Mouse (Mus musculus): ENCODE data around the gene 3110082I17Rik.
"Not testable (repeated sequence)": the region's sequence is repeated elsewhere in the genome, so short reads cannot be mapped to it uniquely, and the experiment has no call there.

Gene 3110082I17Rik

DNA sequence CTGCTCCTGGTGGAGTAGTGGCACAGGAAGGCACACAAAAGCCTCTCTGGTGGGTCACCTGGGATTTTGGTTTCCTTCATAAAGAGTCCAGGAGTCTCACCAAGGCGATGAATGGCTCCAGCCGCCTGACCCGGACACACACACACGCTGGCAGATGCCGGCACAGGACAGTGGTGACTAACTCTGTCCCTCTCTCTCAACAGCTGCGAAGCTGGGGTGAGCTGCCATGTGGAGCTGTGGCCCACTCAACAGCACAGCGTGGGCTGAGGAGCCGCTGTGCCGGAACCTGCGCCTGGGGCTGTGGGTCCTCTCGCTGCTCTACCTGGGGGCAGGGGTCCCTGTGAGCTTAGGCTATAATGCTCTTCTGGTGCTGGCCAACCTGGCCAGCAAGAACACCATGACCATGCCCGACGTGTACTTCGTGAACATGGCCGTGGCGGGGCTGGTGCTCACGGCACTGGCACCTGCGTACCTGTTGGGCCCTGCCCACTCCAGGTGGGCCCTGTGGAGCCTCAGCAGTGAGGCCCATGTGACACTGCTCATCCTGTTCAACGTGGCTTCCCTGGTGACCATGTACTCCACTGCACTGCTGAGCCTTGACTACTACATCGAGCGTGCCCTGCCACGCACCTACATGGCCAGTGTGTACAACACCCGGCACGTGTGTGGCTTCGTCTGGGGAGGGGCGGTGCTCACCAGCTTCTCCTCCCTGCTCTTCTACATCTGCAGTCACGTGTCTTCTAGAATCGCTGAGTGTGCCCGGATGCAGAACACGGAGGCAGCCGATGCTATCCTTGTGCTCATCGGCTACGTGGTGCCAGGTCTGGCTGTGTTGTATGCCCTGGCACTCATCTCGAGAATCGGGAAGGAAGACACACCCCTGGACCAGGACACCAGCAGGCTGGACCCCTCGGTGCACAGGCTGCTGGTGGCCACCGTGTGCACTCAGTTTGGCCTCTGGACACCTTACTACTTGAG is 67.8 kb downstream of the 3110082I17Rik start:
- DNase-seq, result no peak

DNA sequence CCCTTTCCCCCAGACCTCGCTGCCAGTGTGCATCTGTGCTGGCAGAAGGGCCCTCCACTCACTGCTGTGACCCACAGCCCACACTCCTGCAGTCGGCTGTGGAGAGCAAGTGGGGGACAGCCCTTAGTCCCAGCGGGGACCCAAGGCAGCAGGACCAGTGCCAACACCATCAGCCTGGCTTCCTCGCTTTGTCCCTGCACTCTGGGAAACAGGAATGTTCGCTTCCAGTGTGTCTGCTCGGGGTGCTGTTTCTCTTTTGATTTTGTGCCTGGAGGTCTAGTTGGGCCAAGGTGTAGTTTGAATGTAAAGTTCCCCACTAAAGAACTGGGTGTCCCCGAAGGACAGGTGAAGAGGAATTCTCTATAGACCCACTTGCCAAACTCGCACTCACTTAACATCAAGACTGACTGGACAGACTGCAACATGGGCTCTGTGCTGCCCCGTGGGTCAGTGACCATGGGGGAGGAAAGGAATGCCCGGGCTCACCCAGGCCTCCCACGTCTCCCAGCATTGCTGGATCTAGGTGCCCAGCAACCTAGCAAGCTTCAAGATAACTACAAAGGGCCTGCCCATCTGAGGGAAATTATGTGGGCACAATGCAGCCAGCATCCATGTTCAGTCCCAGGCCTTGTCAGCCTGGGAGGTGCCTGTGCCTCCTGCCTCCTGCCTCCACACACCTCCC is 68.9 kb downstream of the 3110082I17Rik start:
- DNase-seq, result no peak

DNA sequence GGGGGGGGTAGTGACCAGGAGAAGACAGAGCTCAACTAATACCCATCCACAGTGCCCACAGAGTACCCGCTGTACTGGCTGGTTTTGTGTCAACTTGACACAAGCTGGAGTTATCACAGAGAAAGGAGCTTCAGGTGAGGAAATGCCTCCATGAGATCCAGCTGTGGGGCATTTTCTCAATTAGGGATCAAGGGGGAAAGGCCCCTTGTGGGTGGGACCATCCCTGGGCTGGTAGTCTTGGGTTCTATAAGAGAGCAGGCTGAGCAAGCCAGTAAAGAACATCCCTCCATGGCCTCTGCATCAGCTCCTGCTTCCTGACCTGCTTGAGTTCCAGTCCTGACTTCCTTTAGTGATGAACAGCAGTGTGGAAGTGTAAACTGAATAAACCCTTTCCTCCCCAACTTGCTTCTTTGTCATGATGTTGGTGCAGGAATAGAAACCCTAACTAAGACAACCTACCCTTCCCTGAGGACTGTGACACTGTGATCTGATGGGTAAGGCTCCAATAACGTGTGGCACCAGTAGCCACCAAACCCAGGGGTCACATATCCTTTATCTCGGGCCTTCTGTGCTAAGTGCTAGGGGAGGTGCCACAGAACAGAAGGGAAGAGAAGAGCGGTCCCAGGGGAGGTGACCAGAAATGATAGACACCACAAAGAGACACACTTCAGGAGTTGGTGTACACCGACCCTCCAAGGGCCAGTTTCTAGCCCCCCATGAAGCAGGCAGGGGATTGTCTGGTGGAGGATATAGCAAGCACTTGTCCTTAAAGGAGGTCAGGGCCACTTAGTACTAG is 69.8 kb downstream of the 3110082I17Rik start:
- not testable (repeated sequence) for DNase-seq

DNA sequence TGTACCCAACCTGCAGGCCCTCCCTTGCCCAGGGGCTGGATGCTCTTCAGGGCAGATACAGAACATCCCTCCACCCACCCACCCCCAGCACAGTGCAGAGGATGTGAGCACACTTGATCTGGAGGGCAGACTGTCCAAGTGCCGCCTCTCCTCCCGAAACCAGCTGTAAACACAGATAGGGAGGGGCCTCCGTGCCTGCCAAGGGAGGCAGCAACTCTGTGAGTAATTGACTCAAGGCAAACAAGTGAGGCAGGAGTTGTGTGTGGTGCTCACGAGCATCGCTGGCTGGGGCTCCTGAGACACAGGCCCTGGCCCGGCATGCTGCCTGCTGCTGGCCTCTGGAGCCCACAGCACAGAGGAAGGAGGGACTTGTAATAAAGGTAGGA is 70.7 kb downstream of the 3110082I17Rik start:
- peak; percentile 66 for DNase-seq

DNA sequence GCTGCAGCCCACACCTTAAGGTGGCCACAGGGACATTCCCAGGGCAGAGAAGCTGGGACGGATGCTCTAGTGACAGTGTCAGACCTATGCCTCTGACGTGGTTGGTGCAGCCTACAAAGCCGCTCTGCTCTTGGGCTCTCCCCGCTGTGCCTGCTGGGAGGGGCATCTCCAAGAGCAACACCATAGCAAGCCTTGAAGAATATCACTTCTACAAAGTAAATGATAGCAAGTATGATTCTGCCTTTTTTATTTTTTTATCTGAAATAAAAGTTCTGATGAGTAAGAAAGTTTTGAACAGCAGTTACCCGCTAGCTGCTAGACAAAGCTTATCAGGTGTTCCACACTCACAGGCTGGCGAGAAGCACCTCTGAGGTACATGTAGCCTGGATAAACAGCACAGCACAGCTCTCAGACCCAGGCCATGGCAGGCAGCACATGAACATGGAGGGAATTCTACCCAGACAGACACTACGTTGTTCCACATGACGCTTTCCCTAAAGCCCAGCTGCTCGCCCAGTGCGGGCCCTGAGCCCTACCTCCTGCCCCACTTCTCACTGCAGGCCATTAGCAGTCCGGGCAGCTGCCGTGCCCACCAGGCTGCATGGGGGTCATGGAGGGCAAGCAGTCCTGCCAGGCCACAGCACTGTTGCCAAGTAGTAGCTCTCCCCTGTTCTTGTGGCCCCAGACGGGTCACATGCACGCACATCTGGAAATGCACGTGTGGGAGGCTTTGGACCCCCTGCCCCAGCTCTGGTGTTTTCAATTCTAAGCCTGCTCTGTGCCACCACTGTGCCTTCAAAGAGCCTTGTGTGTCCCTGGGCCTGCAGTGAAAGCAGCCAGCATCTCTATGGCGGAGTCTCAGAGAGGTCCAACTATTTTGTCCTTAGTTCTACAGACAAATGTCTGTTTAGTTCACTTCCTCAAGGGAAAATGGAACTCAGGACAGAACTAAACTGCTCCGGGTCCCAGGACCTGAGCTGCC is 71.3 kb downstream of the 3110082I17Rik start:
- DNase-seq, result peak; percentile 89

DNA sequence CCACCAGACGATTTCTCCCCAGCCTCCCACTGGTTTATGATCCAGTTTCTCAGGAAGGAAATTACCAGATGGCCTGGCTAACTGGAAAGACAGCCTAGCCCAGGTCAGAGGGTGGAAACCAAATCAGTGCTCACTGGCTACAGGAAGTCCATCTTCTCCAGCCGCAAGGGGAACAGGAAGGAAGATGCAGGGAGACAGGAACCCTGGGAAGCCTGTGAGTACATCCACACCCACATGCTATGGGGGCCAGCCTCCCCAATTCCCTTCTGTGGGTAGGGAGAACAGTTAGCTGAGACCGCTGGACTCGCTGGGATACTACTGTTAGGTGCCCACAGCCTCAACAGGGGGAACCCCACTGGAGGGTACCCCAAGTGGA is 72.1 kb downstream of the 3110082I17Rik start:
- DNase-seq, result no peak

DNA sequence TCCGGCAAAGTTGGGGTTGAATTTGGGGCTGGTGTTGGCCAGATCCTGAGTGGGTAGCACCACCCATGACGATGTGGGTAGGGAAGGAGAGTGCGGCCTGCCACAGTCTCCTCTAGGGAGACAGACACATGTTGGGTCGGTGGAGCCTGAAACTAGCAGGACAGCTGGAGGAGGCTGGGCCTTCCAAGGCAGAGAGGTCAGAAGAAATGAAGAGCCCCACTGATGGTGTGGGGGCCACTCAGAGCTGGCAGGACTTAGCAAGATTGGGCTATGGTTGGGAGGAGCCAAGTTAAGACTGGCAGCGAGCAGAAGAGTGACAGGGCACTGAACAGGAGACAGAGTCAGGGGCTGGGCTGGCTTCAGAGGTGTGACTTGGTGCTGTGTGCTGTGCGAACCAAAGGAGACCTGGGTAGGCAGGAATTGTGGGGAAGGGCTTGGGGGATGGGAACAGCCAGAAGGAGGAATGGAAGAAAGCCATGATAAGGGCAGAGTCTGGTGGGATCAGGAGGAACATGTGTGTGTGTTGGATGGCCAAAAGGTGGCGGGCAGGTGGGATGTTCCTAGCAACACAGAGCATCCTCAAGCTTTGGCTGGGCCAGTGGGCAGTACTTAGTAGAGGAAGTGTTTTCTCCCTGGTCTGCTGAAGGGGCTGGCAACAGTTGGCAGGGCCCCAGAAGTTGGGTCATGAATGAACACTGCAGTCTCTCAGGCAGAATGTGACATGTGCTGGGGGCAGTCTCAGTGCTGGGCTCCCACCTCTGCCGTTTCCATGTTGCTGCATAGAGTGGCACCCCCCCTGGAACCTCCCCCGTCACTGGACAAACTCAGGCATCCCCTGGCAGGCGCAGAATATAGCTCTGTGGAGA is 72.8 kb downstream of the 3110082I17Rik start:
- peak; percentile 65 for DNase-seq

DNA sequence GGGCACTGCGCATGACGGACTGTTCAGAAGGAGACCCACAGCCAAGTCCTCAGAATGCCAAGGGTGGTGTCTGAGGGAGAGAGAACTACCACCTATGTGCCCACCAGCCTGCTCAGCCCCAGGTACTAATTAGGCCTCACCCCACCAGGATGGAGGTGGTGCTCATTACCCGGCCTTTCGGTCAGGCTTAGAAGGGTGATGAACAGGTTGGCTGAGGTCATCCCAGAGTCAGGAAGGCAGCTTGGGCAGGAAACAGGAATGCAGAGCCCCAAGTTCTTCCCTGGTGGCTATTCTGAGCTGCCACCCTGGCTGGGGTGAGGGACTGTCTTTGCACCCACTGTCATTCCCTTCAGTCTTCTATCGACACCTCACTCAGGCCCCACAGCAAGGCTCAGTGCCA is 74.3 kb downstream of the 3110082I17Rik start:
- no peak for DNase-seq

DNA sequence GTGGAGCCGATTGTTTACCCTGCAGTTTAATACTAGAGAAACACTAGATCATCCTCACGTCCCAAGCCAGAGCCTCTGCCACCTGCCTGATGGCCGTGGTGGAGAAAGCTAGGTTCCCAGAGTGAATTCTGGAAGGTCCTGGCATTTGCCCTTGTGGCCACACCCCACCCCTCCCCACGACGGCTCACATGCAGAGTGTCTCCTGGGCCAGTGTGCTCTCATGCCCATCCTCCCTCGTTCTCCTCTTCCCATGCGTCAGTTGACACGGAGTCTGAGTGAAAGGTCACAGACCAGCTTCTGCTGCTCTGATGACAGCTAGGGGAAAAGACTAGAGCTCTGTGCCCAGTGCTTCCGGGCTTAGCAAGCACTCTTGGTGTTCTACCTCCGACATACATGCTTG is 75.8 kb downstream of the 3110082I17Rik start:
- DNase-seq, result no peak

DNA sequence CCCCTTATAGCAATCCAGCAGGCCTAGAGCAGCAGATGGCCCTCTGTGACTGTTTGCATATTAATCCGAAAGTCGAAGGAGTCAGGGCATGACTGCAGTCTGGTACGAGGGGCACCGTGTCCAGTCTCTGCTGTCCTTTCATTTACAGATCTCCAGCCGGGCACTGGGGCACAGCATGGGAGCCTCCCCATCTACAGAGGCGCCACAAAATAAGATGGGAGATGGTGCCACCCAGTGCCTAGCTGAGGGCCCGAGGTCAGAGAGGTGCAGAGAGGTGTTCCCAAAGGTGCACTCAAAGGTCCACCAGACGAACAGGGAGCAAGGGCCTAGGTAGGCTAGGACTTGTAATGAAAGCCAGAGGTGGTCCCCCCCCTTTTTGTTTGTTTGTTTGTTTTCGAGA is 77.1 kb downstream of the 3110082I17Rik start:
- peak; percentile 31 for DNase-seq

DNA sequence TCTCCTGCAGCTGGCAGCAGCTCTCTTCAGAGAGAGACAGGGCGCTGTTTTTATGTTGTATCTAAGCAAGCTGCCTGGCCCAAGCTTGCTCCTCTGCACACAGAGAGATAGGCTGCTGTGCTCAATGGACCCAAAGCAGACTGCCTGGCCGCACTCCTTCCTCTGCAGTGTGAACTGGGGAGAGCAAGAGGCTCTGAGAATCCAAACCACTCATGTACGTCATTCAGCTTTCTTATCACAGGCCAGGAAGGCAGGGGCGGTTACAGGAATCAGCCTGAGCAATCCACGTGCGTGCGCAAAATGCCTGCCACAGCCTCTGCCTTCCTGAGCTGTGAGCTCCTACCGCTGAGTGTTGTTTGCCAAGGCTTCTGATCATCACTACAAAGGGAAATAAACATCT is 77.6 kb downstream of the 3110082I17Rik start:
- peak; percentile 35 for DNase-seq

DNA sequence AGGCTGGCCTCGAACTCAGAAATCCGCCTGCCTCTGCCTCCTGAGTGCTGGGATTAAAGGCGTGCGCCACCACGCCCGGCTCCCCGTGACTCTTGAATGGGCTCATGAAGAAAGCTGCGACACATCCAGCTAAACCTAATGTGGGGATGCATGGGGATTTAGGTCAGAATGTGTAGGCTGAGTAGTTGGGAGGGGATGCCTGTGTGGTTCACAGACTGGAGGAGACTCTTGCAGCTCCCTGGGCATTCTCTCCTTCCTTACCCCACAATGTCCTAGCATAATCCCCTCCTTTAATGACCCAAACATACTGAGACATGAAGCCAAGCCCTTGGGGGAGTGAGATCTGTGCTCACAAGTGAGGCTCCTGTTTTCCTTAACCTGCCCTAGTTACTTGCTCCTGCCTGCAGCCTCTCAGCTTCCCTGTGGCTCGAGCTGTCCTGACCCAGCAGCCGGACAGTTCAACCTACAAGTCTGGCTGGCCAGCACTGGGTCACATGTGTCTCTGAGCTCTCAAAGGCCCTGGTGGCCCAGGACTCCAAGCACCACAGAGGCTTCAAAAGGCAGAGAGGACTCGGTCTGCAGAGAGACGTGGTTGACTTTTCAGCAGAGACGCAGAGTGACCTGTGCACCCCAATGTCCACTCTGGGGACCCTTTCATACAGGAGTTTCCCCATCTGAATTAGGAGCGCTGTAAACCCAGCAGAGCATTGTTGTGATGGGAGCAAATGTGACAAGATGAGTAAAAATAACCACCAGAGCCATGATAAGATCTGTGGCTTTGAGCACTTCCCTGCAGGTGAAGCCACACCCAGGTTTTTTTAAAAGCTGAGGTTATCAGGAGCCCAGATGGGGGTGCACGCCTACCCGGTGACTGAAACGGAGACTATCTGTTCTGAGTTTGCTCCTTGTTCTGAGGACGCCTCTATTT is 78.5 kb downstream of the 3110082I17Rik start:
- DNase-seq, result peak; percentile 36

DNA sequence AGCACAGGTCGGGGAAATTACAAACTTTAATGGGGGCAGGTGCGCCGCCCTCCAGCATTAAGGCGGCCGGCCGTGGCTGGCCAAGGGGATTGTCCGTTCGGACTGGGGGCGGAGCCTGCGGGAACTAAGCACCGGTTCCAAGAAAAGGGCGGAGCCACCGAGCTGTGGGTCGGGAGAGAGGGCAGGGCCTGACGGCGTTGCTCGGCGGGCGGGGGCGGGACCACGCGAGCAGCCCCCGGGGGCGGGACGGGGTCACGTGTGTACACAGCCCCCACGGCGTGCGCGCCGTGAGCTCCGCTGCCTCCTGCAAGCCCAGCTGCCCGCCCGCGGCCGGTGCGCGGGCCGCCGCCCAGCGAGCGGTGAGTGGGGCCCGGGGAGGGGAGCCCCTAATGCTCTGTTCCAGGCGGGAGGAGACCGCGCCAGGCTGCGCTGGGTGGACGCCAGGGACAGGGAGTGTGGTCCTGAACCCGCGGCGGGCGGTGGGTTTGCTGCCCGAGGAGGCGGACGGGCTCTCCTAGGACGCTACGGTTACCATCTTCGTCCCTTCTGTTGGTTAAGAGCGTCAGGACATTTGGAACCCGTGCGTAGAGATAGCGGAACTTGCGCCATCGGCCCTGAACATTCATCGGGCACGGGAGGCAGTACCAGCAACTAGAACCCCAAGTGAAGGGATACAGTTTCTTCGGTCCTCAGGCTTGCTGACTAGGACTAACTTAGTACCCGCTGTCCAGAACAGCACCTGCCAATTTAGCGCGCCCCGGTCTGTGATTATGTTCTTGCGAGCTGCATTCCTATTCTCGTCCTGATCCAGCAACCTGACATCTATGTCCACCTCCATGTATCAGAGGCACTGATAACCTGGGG is 79.7 kb downstream of the 3110082I17Rik start:
- peak; percentile 96 for DNase-seq

DNA sequence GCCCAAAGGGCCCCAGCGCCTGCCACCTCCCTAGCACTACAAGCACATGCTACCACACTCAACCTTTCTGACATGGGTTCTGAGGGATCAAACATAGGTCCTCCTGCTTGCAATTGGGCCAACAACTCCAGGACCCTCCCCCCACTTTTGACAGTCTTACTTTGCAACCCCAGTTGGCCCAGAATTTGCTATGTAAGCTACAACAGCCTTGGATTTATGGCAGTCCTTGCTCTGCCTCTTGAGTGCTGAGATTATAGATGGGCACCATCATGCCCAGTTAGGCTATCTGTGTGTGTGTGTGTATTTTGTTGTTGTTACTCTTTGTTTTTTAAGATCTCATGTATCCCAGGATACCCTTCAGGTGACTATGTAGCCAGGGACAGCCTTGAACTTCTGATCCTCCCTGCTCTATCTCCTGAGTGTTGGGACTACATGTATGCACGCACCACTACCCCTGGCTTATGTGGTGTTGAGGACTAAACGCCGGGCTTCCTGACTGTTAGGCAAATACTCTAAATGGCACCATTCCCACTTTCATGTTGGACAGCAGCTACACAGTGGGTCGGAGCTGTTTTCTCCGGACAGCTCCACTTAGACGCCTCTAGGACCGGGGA is 80.4 kb downstream of the 3110082I17Rik start:
- no peak for DNase-seq

DNA sequence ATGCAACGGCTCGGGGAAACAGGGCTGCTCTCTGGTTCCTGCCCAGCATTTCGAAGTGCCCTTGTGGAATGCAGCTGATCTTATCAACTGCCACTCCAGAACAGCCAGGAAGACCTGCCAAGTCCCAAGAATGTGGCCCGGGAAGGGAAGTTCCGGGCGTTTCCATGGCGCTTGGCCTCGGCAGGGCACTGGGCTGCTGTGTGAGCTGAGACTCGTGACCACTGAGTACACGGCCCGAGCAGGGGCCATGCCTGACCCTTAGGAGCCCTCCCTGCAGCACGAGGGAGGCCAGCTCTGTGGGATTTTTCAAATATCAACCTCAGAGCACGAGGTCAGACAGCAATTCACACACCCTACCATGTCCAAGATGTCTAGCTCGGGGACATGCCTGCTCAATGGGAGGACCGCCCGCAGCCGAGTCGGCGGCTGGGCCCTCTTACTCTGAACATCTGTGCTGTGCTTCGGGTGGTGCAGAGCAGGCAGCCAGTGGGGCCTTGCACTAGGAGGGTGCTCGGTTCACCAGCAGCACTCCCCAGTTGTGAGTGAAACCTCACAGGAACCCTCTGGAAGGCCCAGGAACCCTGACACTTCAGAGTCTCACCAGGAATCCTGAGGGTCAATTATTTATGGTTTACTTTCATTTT is 81.2 kb downstream of the 3110082I17Rik start:
- DNase-seq, result peak; percentile 45

DNA sequence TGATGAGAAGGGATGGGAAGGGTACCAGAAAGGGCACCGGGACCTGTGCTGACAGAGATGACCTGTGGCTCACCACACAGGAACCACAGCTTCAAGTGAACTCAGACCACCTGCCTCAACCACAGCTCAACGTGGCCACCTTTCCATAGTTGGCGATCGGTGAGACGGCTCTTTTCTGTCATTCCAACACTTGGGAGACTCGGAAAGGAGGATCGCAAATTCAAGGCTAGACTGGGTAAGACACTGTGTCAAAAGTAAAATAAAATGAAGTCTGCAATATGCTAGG is 82.1 kb downstream of the 3110082I17Rik start:
- no peak for DNase-seq

DNA sequence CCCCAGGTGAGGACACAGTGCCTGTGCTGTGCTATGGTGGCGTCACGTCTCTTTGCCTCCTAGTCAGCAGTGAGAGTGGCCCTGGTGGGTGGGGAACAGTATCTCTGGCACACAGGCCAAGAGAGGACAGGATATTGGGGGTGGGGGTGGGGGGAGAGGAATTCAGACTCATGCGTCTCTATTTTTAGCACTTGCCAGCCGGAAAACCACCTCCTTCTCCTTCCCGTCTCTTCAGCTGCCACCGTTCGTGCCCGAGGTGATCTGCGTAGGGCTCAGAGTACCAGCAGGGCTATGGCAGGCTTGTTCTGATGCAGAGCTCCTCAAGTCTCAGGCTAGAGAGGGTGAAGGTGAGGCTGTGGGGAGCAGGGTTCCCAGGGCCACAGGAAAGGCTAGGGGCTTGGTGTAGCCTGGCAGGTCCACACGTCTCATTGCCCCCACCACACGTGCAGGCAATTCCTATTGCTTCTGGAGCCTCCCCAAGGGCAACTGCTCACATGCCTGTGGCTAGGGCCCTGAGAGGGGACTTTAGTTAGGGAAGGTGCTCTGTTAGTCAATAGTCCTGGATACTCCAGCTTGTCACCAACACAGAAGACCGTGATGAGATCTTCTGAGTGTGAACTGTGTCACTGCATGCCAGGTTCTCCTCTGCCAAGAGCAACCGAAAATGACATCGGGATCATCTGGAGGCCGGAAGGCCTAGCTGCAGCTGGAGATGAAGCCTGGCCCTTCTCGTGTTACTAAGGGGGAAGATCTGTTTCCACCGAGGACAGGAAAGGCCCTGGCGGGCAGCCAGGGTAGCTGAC is 82.7 kb downstream of the 3110082I17Rik start, which contains the start of gene Gpr146:
Gene Gpr146 (plus strand): TSS at position 230 of the 803 bp plus-strand sequence.
- peak; percentile 28 for DNase-seq

All from retina, postnatal 1 day (tissue).